Mouse (Mus musculus) frontal cortex, postnatal 36 days (tissue): ENCODE results near the gene Olfr1263.

Experiments
- DNase-seq, 2 experiments: peaks; one replicate each; pipeline ENCODE4 v3.0.0; 2022; ENCODE audit warnings: low spot score in 2 of 2

Olfr1263 gene

GRCm38 (mm10) chr2:90011831-90012230 is at the start of gene Olfr1263:
Olfr1263 (plus strand) TSS chr2:90012131.
- no peak for DNase-seq

DNA sequence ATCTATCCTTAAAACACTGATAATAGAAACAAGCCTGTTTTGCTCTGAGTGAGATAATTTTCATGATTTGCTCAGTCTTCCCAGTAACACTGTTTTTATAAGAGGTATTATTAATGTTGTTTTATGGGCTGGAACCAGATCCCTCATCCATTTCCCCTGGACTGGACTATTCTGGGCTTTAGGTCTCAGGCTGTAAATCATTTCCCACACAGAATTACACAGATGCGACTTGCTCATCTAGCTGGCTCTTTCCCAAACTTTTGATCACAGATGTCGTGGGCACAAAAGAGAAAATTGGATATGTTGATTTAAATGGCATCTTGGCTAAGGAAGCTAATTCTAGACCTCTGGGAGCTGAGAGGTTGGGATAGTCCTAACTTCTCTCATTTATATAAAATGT is 37.7 kb upstream of the Olfr1263 start, which contains the start of gene Olfr1260:
TSS of gene Olfr1260 (plus strand) at position 157 of the 400 bp plus-strand sequence.
- DNase-seq, result peak; percentile 8 to 22

DNA sequence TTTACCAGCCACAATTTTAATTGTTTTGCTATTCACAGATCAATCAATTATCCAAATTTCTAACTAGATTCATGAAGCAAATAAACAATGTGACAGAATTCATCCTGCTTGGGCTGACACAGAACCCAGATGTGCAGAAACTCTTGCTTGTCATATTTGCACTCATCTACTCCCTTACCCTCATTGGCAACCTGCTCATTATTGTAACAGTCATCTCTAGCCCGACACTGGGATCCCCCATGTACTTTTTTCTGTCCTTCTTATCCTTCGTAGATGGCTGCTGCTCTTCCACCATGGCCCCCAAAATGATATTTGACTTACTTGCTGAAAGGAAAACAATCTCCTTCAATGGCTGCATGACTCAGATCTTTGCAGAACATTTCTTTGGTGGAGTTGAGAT is 34.2 kb upstream of the Olfr1263 start:
- no peak for DNase-seq

DNA sequence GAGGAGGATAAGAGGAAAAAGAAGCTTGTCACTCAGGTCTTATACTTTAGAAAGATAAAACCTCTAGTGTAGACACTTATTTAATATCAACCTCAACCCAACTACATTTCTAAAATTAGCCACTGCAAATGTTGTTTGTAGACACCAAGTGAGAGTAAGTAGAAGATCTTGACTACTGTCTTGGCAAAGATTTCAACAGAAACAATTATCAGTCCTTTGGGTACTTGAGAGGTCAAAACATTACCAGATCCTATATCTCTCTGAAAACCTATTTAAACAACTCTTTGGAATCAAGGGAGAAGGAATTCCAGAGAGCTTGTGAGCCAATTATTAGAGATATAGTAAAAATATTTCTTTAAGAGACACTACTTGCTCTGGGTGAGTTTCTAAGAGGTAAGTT is 21.0 kb upstream of the Olfr1263 start, which contains the start of gene Olfr1261:
TSS of gene Olfr1261 (plus strand) at position 301 of the 400 bp plus-strand sequence.
- no peak for DNase-seq

- DNase-seq, result no peak
These were observed 12.1 kb upstream of the Olfr1263 start, which contains the start of gene Olfr1262 for GRCm38 (mm10) chr2:89999845-90000244. Olfr1262 (plus strand) TSS chr2:90000145.

GRCm38 (mm10) chr2:90025477-90025876 is 13.5 kb downstream of the Olfr1263 start, which contains the start of gene Olfr1264:
Olfr1264 (minus strand) TSS chr2:90025577.
- DNase-seq, result no peak

DNA sequence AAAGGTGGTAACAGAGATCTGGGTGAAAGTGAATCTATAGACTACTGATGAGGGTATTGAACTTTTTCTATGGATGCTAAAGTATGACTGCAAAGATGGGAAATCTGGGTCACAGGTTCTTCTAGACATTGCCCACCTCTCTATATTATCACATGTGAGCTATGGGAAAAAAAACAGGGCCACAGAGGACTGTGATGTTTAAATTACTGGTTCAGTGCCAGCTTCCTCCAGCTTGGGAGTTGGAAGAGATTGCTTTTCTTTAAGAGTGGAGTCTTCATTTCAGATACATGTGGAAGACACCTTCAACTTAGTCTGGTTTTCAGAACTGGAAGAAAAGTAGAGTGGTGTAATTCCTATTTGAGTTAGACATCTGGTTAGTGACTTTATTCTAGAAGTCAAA is 23.1 kb downstream of the Olfr1263 start, which contains the start of gene Olfr1265:
TSS of gene Olfr1265 (plus strand) at position 301 of the 400 bp plus-strand sequence.
- DNase-seq, result no peak

GRCm38 (mm10) chr2:90063494-90063893 is 51.6 kb downstream of the Olfr1263 start, which contains the start of gene Olfr140:
Olfr140 (minus strand) TSS chr2:90063594.
- DNase-seq, result no peak
